In genomic region chr2:84464956-84465355, GRCm38 (mm10) we compare ENCODE assay signal across 17 mouse cellular contexts. TPM values are rescaled to one million over a fixed set of nuclear protein-coding genes. Genes with fewer than 3 reads are reported as not detected.
DNase-seq lines count a peak whose midpoint lies in the region; ATAC-seq and TF ChIP-seq lines count a peak whose summit lies in the region.
"Had no signal": no experiment of that assay in that cellular context is flagged by ENCODE, and none has a peak within 500 bp of the region (broad histone marks: within the 10 kb centered on the region; RNA-seq: fewer than 3 reads in every experiment).

No protein-coding gene starts in this region.

- no peaks in the 10 kb centered on the region for H3K4me1 ChIP-seq in heart, adult 2 months (ENCODE audit: control insufficient read depth, insufficient read depth, low read length)
- no peaks in the 10 kb centered on the region for H3K4me1 ChIP-seq in limb, embryonic 14.5 days (ENCODE audit: control insufficient read depth, insufficient read depth, low read length)
- H3K4me1 ChIP-seq in limb, embryonic 10.5 days = no peaks in the 10 kb centered on the region
- peaks cover 17% of the 10 kb centered on the region for H3K4me1 ChIP-seq in heart, embryonic 16.5 days (ENCODE audit: control insufficient read depth, insufficient read depth, low read length)
- H3K4me1 ChIP-seq in hindbrain, embryonic 12.5 days = no peaks in the 10 kb centered on the region
- H3K4me1 ChIP-seq in kidney, embryonic 14.5 days (ENCODE audit: control insufficient read depth, insufficient read depth, low read length) = no peaks in the 10 kb centered on the region
- H3K4me1 ChIP-seq: kidney, embryonic 15.5 days; midbrain, embryonic 13.5 days had no signal

- no peaks in the 10 kb centered on the region for H3K9me3 ChIP-seq in limb, embryonic 14.5 days (ENCODE audit: control insufficient read depth, low read length)
- H3K9me3 ChIP-seq in limb, embryonic 10.5 days (replicated peaks) = no peaks in the 10 kb centered on the region
- H3K9me3 ChIP-seq in heart, embryonic 16.5 days (replicated peaks; ENCODE audit: control insufficient read depth, low read length) = peaks cover 4% of the 10 kb centered on the region; the same call in 1 of the 2 replicates
- H3K9me3 ChIP-seq in hindbrain, embryonic 12.5 days (replicated peaks) = peaks cover 3% of the 10 kb centered on the region; the same call in 1 of the 2 replicates
- H3K9me3 ChIP-seq in kidney, embryonic 14.5 days (ENCODE audit: control insufficient read depth, low read length) = no peaks in the 10 kb centered on the region
- H3K9me3 ChIP-seq: kidney, embryonic 15.5 days; midbrain, embryonic 13.5 days had no signal

- no peaks in the 10 kb centered on the region; the same call in 1 of the 2 replicates for H3K36me3 ChIP-seq in heart, adult 2 months (ENCODE audit: control insufficient read depth, insufficient read depth, low read length)
- H3K36me3 ChIP-seq in limb, embryonic 14.5 days (ENCODE audit: control insufficient read depth, insufficient read depth, low read length) = no peaks in the 10 kb centered on the region
- no peaks in the 10 kb centered on the region for H3K36me3 ChIP-seq in limb, embryonic 10.5 days
- peaks cover 12% of the 10 kb centered on the region for H3K36me3 ChIP-seq in heart, embryonic 16.5 days (ENCODE audit: control insufficient read depth, insufficient read depth)
- H3K36me3 ChIP-seq in hindbrain, embryonic 12.5 days = no peaks in the 10 kb centered on the region
- H3K36me3 ChIP-seq in kidney, embryonic 14.5 days (ENCODE audit: control insufficient read depth, insufficient read depth, low read length) = no peaks in the 10 kb centered on the region
- H3K36me3 ChIP-seq: midbrain, embryonic 13.5 days had no signal

- TF ChIP-seq CTCF in heart, adult 2 months (IDR thresholded peaks at IDR 0.05) = no peak

- no peaks in the 10 kb centered on the region for H3K27me3 ChIP-seq in heart, adult 2 months (ENCODE audit: control insufficient read depth, insufficient read depth, low read length)
- no peaks in the 10 kb centered on the region for H3K27me3 ChIP-seq in limb, embryonic 14.5 days (ENCODE audit: control insufficient read depth, insufficient read depth, low read length)
- H3K27me3 ChIP-seq in limb, embryonic 10.5 days (ENCODE audit: low read depth, poor library complexity, severe bottlenecking) = no peaks in the 10 kb centered on the region
- H3K27me3 ChIP-seq in heart, embryonic 16.5 days (ENCODE audit: control insufficient read depth, insufficient read depth, low read length) = no peaks in the 10 kb centered on the region
- H3K27me3 ChIP-seq in hindbrain, embryonic 12.5 days = no peaks in the 10 kb centered on the region
- no peaks in the 10 kb centered on the region for H3K27me3 ChIP-seq in kidney, embryonic 14.5 days (ENCODE audit: control insufficient read depth, insufficient read depth, low read length)
- H3K27me3 ChIP-seq: kidney, embryonic 15.5 days; midbrain, embryonic 13.5 days had no signal

- ATAC-seq in limb, embryonic 14.5 days (ENCODE audit: low FRiP score, low read depth) = no peak
- peak; percentile 97 for ATAC-seq in heart, embryonic 16.5 days (replicated peaks; ENCODE audit: extremely low read depth, insufficient read depth, low FRiP score)
- no peak for ATAC-seq in hindbrain, embryonic 12.5 days (ENCODE audit: low FRiP score)
- no peak for ATAC-seq in kidney, embryonic 14.5 days (ENCODE audit: low FRiP score, low TSS enrichment)
- ATAC-seq: liver, postnatal 0 days; midbrain, embryonic 13.5 days had no signal

- 21% methylated on average over 7 of the region's 7 CpGs for WGBS in heart, adult 2 months
- 25% methylated on average over 7 of the region's 7 CpGs for WGBS in limb, embryonic 14.5 days
- 50% methylated on average over 7 of the region's 7 CpGs for WGBS in limb, embryonic 10.5 days
- 13% methylated on average over 7 of the region's 7 CpGs for WGBS in heart, embryonic 16.5 days
- 53% methylated on average over 7 of the region's 7 CpGs for WGBS in hindbrain, embryonic 12.5 days
- WGBS in kidney, embryonic 14.5 days = 33% methylated on average over 7 of the region's 7 CpGs

- intact Hi-C loops in heart, adult 2 months (cut with DNase I) = no loop called here

- H3K4me3 ChIP-seq in heart, adult 2 months = no peak overlapping the region
- H3K4me3 ChIP-seq in limb, embryonic 14.5 days (replicated peaks; ENCODE audit: low read length) = no peak overlapping the region
- no peak overlapping the region for H3K4me3 ChIP-seq in limb, embryonic 10.5 days
- H3K4me3 ChIP-seq in heart, embryonic 16.5 days (ENCODE audit: low read length) = no peak overlapping the region
- H3K4me3 ChIP-seq in hindbrain, embryonic 12.5 days = no peak overlapping the region
- no peak overlapping the region for H3K4me3 ChIP-seq in kidney, embryonic 14.5 days (ENCODE audit: low read length)
- H3K4me3 ChIP-seq: kidney, embryonic 15.5 days; midbrain, embryonic 13.5 days had no signal

- H3K4me2 ChIP-seq in limb, embryonic 14.5 days (replicated peaks; ENCODE audit: low read depth, low read length, severe bottlenecking) = no peak overlapping the region
- H3K4me2 ChIP-seq in heart, embryonic 16.5 days (ENCODE audit: low read depth, low read length) = peak overlapping the region; percentile 21
- H3K4me2 ChIP-seq in hindbrain, embryonic 12.5 days (replicated peaks) = no peak overlapping the region
- H3K4me2 ChIP-seq in kidney, embryonic 14.5 days (replicated peaks; ENCODE audit: low read depth, low read length) = no peak overlapping the region
- H3K4me2 ChIP-seq: kidney, embryonic 15.5 days; midbrain, embryonic 13.5 days had no signal

- H3K9ac ChIP-seq in heart, adult 2 months (ENCODE audit: low read depth, low read length) = no peak overlapping the region
- H3K9ac ChIP-seq in limb, embryonic 14.5 days (ENCODE audit: low read depth, low read length, severe bottlenecking) = no peak overlapping the region
- H3K9ac ChIP-seq in heart, embryonic 16.5 days (ENCODE audit: low read length) = peak overlapping the region; percentile 5
- no peak overlapping the region for H3K9ac ChIP-seq in hindbrain, embryonic 12.5 days
- H3K9ac ChIP-seq in kidney, embryonic 14.5 days (ENCODE audit: low read depth, low read length) = no peak overlapping the region
- H3K9ac ChIP-seq: kidney, embryonic 15.5 days; liver, postnatal 0 days; midbrain, embryonic 13.5 days had no signal

- no peaks in the 10 kb centered on the region for H3K79me2 ChIP-seq in heart, adult 2 months (replicated peaks; ENCODE audit: control insufficient read depth, insufficient read depth, low read length)

- TF ChIP-seq EP300 in heart, adult 2 months (IDR thresholded peaks at IDR 0.05; ENCODE audit: insufficient read depth, low read depth, low read length) = no peak

- H3K27ac ChIP-seq in heart, adult 2 months = no peak overlapping the region
- no peak overlapping the region for H3K27ac ChIP-seq in limb, embryonic 14.5 days (replicated peaks; ENCODE audit: low read depth, low read length)
- no peak overlapping the region for H3K27ac ChIP-seq in limb, embryonic 10.5 days
- peak overlapping the region; percentile 91 for H3K27ac ChIP-seq in heart, embryonic 16.5 days (ENCODE audit: low read length)
- H3K27ac ChIP-seq in hindbrain, embryonic 12.5 days = no peak overlapping the region
- H3K27ac ChIP-seq in kidney, embryonic 14.5 days (ENCODE audit: low read depth, low read length) = no peak overlapping the region
- H3K27ac ChIP-seq: kidney, embryonic 15.5 days; macrophage; midbrain, embryonic 13.5 days had no signal

- DNase-seq in heart, adult 11 months = peak; percentile 55
- no peak for DNase-seq in heart, adult 2 months
- peak; percentile 13 for DNase-seq in limb, embryonic 14.5 days (ENCODE audit: low spot score)
- DNase-seq in limb, embryonic 10.5 days (ENCODE audit: low spot score) = no peak
- DNase-seq in right cerebral cortex, postnatal 10 days (ENCODE audit: low spot score in 2 of 2) = no peak
- DNase-seq: adrenal gland, postnatal 36 days; cerebellum, adult 9-10 months; liver; liver, postnatal 0 days; retina, postnatal 1 day; thymus, postnatal 36 days had no signal

- TF ChIP-seq POLR2A in heart, adult 2 months (IDR thresholded peaks at IDR 0.05; ENCODE audit: insufficient read depth, low read depth, low read length) = no peak
- no peak for TF ChIP-seq POLR2A in limb, embryonic 14.5 days (IDR thresholded peaks at IDR 0.05; ENCODE audit: borderline replicate concordance, extremely low read depth, insufficient read depth, insufficient read length)

RNA-seq across cellular contexts. Expression of gene Tfpi, which starts 11.6 kb away (rescaled TPM):
- total RNA-seq in heart, adult 2 months (2021) = 10 to 100 TPM; 54.1 to 56.9 TPM
- polyA plus RNA-seq in heart, adult 2 months (2012; rRNA removed) = 19.9 and 56.8 TPM in 2 replicates
- polyA plus RNA-seq in limb, embryonic 14.5 days (2012; rRNA removed) = 22.7 and 28.3 TPM in 2 replicates
- 29.6 and 31.2 TPM in 2 replicates for polyA plus RNA-seq in limb, embryonic 14.5 days (2014; fragmentation: Nextera tagmentation; extraction: Ambion mirVana)
- polyA plus RNA-seq in limb, embryonic 10.5 days (2016; fragmentation: Nextera tagmentation; extraction: Ambion mirVana) = 12.5 and 13.9 TPM in 2 replicates
- polyA plus RNA-seq in heart, embryonic 16.5 days (2015; fragmentation: Nextera tagmentation; extraction: Ambion mirVana) = 71.5 and 82.3 TPM in 2 replicates
- 18.7 and 25.7 TPM in 2 replicates for polyA plus RNA-seq in hindbrain, embryonic 12.5 days (2016; fragmentation: Nextera tagmentation; extraction: Ambion mirVana)
- polyA plus RNA-seq in kidney, embryonic 14.5 days (2014; fragmentation: Nextera tagmentation; extraction: Ambion mirVana) = 31.5 and 38.1 TPM in 2 replicates

RNA-seq across cellular contexts. Expression of gene Calcrl, which starts 39.7 kb away (rescaled TPM):
- 10 to 100 TPM; 23.2 to 25.6 TPM for total RNA-seq in heart, adult 2 months (2021)
- 8.2 and 13.9 TPM in 2 replicates for polyA plus RNA-seq in heart, adult 2 months (2012; rRNA removed)
- polyA plus RNA-seq in limb, embryonic 14.5 days (2012; rRNA removed) = 6.4 and 6.5 TPM in 2 replicates
- 18.2 and 21.0 TPM in 2 replicates for polyA plus RNA-seq in limb, embryonic 14.5 days (2014; fragmentation: Nextera tagmentation; extraction: Ambion mirVana)
- polyA plus RNA-seq in limb, embryonic 10.5 days (2016; fragmentation: Nextera tagmentation; extraction: Ambion mirVana) = 16.6 and 19.6 TPM in 2 replicates
- polyA plus RNA-seq in heart, embryonic 16.5 days (2015; fragmentation: Nextera tagmentation; extraction: Ambion mirVana) = 37.5 and 38.4 TPM in 2 replicates
- polyA plus RNA-seq in hindbrain, embryonic 12.5 days (2016; fragmentation: Nextera tagmentation; extraction: Ambion mirVana) = 15.4 and 18.4 TPM in 2 replicates
- polyA plus RNA-seq in kidney, embryonic 14.5 days (2014; fragmentation: Nextera tagmentation; extraction: Ambion mirVana) = 43.9 and 82.9 TPM in 2 replicates

Comparison
In these comparisons a context has a peak if more than half of its experiments do, and no peak if none do; other contexts are left out.
1. DNase-seq: peak in heart, adult 11 months (single experiment) and limb, embryonic 14.5 days (single experiment); none in heart, adult 2 months (0 of 2), limb, embryonic 10.5 days (single experiment) and right cerebral cortex, postnatal 10 days (0 of 2).